Mouse (Mus musculus): ENCODE results near the gene Edil3.

Edil3 gene

DNA sequence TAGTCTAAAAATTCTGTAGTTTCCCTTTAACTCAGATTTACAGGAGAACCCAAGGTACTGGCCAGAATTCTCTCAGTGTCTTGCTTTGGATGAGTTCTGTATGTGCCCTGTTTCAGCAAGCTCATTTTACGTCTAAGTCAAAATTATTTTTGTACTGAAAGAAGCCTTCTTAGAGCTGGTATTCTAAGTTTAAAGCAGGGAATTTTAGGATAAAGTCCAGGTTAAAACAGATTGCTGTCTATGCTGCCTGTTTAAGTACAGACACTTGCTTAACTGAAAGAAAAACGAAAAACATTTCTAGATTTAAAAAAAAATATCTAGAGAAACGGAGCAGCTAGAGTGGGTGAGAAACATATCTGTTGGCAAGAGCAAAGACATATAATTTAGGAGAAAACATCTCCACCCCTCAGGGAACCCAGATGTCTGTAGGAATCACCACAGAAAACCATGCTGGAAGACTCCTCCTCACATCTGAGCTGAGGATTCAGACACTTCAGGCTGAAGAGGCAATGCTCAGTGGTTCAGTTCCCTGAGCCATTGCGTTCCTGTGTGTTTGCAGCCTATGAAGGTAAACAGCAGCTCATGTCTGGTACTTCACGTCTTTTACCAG, 465.5 kb downstream of the Edil3 start:
- DNase-seq, result no peak

DNA sequence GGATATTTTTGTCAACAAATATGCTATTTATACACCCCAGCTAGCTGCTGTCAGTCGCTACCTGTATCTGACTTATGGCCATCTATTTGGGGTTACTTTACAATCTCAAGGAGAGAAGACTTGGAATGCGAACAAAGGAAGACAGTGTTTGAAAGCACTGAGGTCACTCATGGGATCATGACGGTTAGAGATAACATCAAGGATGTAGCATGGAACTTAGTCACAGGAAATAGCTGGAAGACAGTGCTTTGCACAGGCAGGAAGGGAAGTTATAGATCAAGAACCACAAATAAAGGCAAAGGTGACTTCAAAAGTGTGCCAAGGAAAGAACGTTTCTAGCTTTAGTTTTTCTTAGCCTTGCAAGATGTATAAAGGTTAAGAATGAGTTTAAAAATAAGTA, 466.9 kb downstream of the Edil3 start:
- DNase-seq, result no peak

DNA sequence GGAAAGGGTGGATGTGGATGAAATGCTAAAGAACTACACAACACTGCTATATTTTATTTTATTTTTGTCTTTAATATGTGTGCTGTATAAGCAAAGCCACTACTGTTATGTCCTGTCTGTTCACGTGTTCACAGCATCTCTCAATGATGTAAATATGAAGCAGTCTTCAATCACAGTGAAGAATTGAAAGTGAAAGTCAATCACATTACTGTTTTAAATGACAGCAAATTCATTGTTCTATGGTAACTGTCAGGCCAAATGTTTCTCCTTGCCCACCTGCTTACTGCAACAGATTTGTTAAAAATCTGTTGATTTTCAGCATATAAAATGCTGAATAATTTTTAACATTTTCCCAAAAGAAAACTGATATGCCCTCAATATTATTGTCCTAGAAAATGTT, 499.9 kb downstream of the Edil3 start:
- DNase-seq, result no peak

DNA sequence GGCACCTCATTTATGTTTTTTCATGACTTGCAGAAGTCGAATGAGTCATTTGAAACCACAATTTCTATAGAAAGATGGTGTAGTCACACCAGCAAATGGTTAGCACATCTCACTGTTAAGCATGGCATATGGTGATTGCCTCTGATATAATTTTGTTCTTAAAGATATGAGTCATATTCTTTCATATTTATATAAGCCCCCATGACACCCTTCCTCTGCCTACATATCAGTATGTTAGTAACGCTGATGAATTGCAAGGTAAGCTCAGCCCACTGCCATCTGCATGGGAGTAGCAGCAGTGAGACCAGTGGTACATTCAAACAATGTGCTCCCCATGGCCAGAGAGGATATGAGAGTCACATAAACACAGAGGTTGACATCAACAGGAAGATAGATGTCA, 503.0 kb downstream of the Edil3 start:
- no peak for DNase-seq

DNA sequence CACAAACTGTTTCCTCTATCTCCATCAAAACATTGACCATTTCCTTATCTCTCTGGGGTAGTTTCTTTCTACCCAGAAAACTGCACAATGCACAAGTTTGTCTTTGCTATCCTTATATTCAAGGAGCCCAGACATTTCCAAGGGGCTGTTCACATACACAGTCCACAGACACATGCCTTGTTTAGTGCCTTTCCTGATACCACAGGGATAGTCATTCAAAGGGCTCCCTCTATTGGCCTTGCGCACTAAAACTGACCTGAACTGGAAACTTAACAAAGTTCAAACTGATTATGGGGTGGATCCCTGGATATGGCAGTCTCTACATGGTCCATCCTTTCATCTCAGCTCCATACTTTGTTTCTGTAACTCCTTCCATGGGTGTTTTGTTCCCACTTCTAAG, 513.2 kb downstream of the Edil3 start:
- DNase-seq, result no peak

DNA sequence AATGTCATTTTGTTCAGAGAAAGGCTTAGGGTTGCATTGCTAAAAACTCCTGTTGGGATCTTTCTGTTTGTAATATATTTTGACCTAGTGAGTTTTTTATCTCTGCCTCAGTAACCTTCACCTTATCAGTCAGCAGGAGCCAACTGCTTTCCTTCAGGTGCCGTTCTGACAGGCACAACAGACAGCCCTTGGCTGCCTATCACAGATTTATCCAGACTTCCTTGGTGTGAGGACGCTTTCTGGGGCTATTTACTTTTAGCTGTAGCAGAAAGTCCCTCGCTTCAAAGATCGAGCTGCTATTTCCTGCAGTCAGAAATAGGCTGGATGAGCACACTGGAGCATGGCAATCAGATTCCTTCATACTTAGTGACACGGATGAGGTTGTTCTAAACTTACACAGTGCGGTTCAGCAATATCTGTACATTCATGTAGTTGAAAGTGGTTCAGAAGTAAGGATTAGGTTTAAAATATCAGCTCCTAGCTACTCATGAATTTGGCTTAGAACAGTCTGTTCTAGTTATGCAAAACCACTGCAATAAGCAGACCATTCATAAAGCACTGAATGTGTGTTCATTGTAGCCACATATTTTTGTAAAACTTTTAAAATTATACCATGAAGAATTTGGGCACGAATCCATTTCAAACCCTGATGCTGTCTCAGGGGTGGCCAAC, 514.8 kb downstream of the Edil3 start:
- no peak for DNase-seq

DNA sequence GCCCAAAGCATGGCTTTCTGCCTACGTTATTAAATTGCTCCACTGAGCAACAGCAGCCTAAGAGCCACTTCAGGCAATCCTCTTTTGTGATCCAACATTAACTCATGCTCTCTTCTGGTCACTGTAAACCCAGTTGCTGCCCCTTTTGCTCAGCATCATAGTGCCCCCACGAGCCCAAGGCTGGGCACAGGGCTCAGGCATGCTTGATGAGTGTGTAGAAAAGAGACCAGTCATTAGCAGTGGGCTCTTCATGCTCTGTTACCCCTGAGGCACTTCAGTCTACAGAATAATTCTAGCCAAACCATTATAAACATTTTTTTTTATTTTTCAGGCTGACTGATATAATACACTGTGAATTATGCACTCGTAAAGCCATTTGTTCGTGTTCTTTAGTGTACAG, 517.8 kb downstream of the Edil3 start:
- DNase-seq, result no peak

DNA sequence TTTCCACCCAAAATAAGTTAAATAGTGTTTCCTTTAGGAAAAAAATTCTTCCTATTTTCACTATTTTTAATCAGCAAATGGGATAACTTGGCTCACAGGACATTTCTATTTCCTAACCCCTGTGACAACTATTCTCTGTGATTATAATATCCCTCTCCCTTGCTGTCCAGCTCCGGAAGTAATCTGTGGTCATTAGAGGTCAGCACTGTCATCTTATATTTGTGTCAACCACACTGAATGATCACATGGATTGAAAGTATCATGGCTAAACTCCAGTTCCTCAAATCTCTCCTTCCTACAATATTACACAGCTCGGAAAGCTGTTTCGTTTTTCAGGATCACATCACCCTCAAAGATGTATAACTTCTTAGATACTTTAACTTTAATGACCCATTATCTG, 518.5 kb downstream of the Edil3 start:
- DNase-seq, result no peak

DNA sequence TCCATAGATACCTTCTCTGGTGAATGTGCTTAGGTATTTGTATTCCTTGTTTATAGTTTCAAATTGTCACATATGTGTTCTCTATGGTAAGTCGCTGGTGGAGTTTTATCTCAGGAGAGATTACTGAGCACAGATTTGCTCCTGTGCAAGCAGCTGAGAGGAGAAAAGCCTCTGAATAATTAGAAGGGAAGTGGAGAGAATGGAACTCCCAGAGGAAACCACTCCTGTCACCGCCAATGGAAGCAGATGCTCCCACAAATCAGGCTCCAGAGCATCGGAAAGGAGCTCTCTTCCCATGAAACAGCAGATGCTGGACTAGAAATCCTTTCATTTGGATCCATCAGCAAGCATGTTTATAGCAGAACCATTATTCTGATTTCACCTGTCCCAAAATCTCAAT, 534.0 kb downstream of the Edil3 start:
- no peak for DNase-seq

DNA sequence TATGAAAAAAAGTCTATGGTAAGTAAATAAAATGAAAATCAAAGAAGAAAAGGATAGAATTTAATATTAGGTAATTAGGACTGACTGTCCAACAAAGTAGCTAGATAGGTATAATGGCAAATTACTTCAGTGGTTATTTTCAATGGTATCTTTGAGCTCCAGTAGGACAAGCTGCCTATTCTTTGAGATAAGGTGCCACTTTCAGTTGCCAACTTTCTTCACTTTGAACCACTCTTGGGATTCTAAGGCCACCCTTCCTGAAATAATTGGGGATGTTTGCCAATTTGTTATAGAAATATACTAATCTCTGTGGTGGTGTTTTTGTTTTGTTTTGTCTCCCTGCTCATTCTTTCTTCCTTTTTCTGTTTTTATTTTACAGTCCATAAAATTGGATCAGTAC, 537.1 kb downstream of the Edil3 start:
- DNase-seq, result no peak

DNA sequence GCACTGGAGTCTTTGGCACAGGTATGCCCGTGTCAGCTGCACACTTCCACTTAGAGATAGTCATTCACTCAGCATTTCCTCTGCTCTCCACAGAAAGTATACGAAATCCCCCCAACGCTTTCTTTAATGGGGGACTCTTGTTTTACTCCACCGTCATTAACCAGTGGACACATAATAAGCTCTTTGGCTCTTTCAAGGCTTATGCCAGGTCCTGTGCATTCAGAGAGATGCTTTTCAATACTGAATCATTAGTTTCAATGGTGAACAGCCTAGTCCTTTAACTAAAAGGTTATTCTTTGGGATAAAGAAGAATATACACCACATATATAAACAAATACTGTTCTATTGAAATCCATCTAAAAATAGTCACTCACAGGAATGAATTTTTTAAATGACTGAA, 541.0 kb downstream of the Edil3 start:
- DNase-seq, result no peak

DNA sequence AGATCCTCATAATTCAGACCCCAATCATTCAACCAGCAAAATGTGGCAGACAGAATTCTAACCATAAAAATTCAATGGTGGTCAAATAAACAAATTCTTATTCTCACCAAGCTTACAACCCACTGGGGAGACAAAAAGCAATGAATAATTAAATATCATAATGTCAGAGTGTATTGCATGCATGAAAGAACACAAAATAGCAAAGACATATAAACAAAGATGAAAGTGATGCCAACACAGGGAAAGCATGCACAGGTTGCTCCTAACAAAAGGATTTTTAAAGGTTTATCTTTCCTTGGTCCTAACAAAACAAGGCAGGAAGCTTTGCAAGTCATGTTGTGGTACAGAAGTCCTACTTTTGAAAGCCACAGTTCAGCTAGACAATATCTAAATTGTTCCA, 550.0 kb downstream of the Edil3 start:
- no peak for DNase-seq

DNA sequence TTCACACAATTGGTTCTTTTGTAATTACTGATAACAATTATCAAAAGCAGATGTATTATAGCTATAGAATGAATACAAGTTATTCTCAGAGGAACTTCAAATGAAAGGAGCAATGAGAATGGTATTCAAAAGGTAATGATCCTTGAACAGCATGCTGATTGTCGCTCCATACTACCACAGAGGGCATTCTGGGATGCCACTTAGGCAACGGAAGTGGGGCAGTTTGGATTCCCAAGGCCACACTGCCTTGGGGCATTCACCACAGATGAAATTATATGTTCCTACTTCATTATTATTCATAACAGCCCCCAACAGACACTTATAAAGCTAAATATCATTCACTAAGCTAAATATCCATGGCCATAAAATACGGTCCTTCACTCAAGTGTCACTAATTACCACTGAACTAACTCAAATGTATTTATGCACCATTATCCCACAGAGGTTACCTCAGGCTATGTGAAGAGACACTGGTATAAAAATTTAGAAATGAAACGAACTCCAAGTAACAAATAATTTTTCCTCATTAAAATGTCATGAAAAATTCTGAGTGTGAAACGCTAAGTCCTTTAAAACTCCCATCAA, 550.5 kb downstream of the Edil3 start:
- DNase-seq, result no peak
